Mouse (Mus musculus) CH12.LX (cell line): ENCODE results near the gene Gm10031. TPM values are rescaled to one million over a fixed set of nuclear protein-coding genes. Genes with fewer than 3 reads are reported as not detected.

Experiments
- DNase-seq: peaks from one replicate; pipeline ENCODE4 v3.0.0-alpha.2; 2013; ENCODE audit errors: extremely low read depth
- H3K27ac ChIP-seq: 2 replicates; pipeline ENCODE4 v1.5.1; 2012; ENCODE audit warnings: low read depth, mild to moderate bottlenecking, control low read depth, moderate library complexity; ENCODE audit not compliant: insufficient read depth
- H3K27me3 ChIP-seq: replicated peaks from 2 replicates; pipeline ENCODE3; 2012; ENCODE audit warnings: inconsistent platforms
- H3K36me3 ChIP-seq, 2 experiments: replicated peaks in 1 of 2; 2 replicates each; pipeline versions ENCODE3 to v1.6.1; 2012; ENCODE audit warnings: inconsistent platforms in 1 of 2, low read length in 1 of 2, mild to moderate bottlenecking in 1 of 2, mixed read lengths in 1 of 2, moderate library complexity in 1 of 2; ENCODE audit not compliant: control insufficient read depth in 1 of 2, insufficient read depth in 1 of 2
- H3K4me1 ChIP-seq, 2 experiments: 2 replicates each; pipeline ENCODE4 v1.6.1; 2012; ENCODE audit warnings: inconsistent platforms in 1 of 2, moderate library complexity in 1 of 2; ENCODE audit not compliant: insufficient read depth in 2 of 2, control insufficient read depth in 1 of 2
- H3K4me2 ChIP-seq: 2 replicates; pipeline ENCODE4 v1.6.1; 2012; ENCODE audit warnings: low read depth, mild to moderate bottlenecking, control low read depth; ENCODE audit not compliant: poor library complexity, insufficient read depth, severe bottlenecking
- H3K4me3 ChIP-seq, 3 experiments: fragments of 150-350 bp in 1 of 3; sonication (generic) in 1 of 3; replicated peaks in 1 of 3; 2 replicates each; pipeline versions ENCODE3 to v1.5.1; 2011 to 2012; ENCODE audit warnings: low read depth in 2 of 3, low read length in 2 of 3, mild to moderate bottlenecking in 2 of 3, moderate library complexity in 2 of 3, control low read depth in 1 of 3, improper control_type of control experiment in 1 of 3, inconsistent platforms in 1 of 3, mixed read lengths in 1 of 3; ENCODE audit not compliant: poor library complexity in 1 of 3
- H3K79me2 ChIP-seq: replicated peaks from 2 replicates; pipeline ENCODE4 v1.6.1; 2012; ENCODE audit warnings: mild to moderate bottlenecking, moderate library complexity; ENCODE audit not compliant: control insufficient read depth, poor library complexity, insufficient read depth, severe bottlenecking; ENCODE audit errors: extremely low read depth
- H3K9ac ChIP-seq: 2 replicates; pipeline ENCODE4 v1.6.1; 2012; ENCODE audit warnings: low read depth, mild to moderate bottlenecking, control low read depth, moderate library complexity; ENCODE audit not compliant: insufficient read depth
- H3K9me3 ChIP-seq: replicated peaks from 2 replicates; pipeline ENCODE3; 2012; ENCODE audit warnings: low read length, inconsistent platforms, mixed read lengths
- BHLHE40 ChIP-seq: IDR thresholded peaks from 2 replicates; pipeline ENCODE4 v1.6.1; 2011; ENCODE audit warnings: mild to moderate bottlenecking, low read depth, low read length, improper control_type of control experiment
- CTCF ChIP-seq, 2 experiments: IDR thresholded peaks in 1 of 2; conservative IDR thresholded peaks in 1 of 2; 2 replicates each; pipeline ENCODE4 v1.5.1; 2011 to 2012; ENCODE audit warnings: low read depth in 2 of 2, low read length in 2 of 2, improper control_type of control experiment in 1 of 2, inconsistent platforms in 1 of 2, mild to moderate bottlenecking in 1 of 2, moderate library complexity in 1 of 2
- ELF1 ChIP-seq: IDR thresholded peaks from 2 replicates; pipeline ENCODE4 v1.6.1; 2014; ENCODE audit warnings: low read depth, mild to moderate bottlenecking, inconsistent platforms, low read length, improper control_type of control experiment
- HCFC1 ChIP-seq: IDR thresholded peaks from 2 replicates; pipeline ENCODE4 v1.6.1; 2012; ENCODE audit warnings: low read depth, mild to moderate bottlenecking, inconsistent platforms, low read length, improper control_type of control experiment
- JUN ChIP-seq: IDR thresholded peaks from 2 replicates; pipeline ENCODE4 v1.6.1; 2011; ENCODE audit warnings: low read depth, mild to moderate bottlenecking, low read length, improper control_type of control experiment, moderate library complexity; ENCODE audit not compliant: insufficient read depth
- MAX ChIP-seq: IDR thresholded peaks from 2 replicates; pipeline ENCODE4 v1.6.1; 2011; ENCODE audit warnings: low read length, improper control_type of control experiment
- MAZ ChIP-seq: IDR thresholded peaks from 2 replicates; pipeline ENCODE4 v1.6.1; 2012; ENCODE audit warnings: low read depth, mild to moderate bottlenecking, inconsistent platforms, low read length, improper control_type of control experiment, moderate library complexity
- MEF2A ChIP-seq: IDR thresholded peaks from 2 replicates; pipeline ENCODE4 v1.6.1; 2014; ENCODE audit warnings: low read depth, mild to moderate bottlenecking, inconsistent platforms, low read length, improper control_type of control experiment, borderline replicate concordance
- RAD21 ChIP-seq: IDR thresholded peaks from 2 replicates; pipeline ENCODE4 v1.6.1; 2011; ENCODE audit warnings: low read depth, mild to moderate bottlenecking, low read length, improper control_type of control experiment, moderate library complexity
- SIN3A ChIP-seq: IDR thresholded peaks from 2 replicates; pipeline ENCODE4 v1.6.1; 2012; ENCODE audit warnings: low read length, improper control_type of control experiment, inconsistent platforms
- SMC3 ChIP-seq: IDR thresholded peaks from 2 replicates; pipeline ENCODE4 v1.6.1; 2011; ENCODE audit warnings: low read depth, low read length, improper control_type of control experiment
- TCF12 ChIP-seq: IDR thresholded peaks from 2 replicates; pipeline ENCODE4 v1.6.1; 2014; ENCODE audit warnings: low read depth, mild to moderate bottlenecking, inconsistent platforms, low read length, improper control_type of control experiment
- UBTF ChIP-seq: IDR thresholded peaks from 2 replicates; pipeline ENCODE4 v1.6.1; 2012; ENCODE audit warnings: low read depth, mild to moderate bottlenecking, inconsistent platforms, low read length, improper control_type of control experiment, moderate library complexity
- USF1 ChIP-seq: IDR thresholded peaks from 2 replicates; pipeline ENCODE4 v1.6.1; 2014; ENCODE audit warnings: low read depth, mild to moderate bottlenecking, inconsistent platforms, low read length, improper control_type of control experiment
- USF2 ChIP-seq: conservative IDR thresholded peaks from 2 replicates; pipeline ENCODE4 v1.6.1; 2011; ENCODE audit warnings: low read depth, low read length, improper control_type of control experiment
- ZKSCAN1 ChIP-seq: IDR thresholded peaks from 2 replicates; pipeline ENCODE4 v1.6.1; 2012; ENCODE audit warnings: low read depth, inconsistent platforms, low read length, improper control_type of control experiment, borderline replicate concordance
- ZNF384 ChIP-seq: IDR thresholded peaks from 2 replicates; pipeline ENCODE4 v1.6.1; 2012; ENCODE audit warnings: low read depth, low read length, improper control_type of control experiment, inconsistent platforms
- dilution Hi-C: fragments of 300-500 bp; cut with MboI; formaldehyde crosslinking; loops from 2 replicates; pipeline ENCODE4 v1.14.3; 2020; ENCODE audit warnings: low sequenced_read_pairs; ENCODE audit not compliant: extremely low pct_unique_long_range_greater_than_20kb, extremely low pct_ligation_motif_present
- in situ Hi-C: fragments of 300-500 bp; cut with MboI; formaldehyde crosslinking; loops from 3 replicates; pipeline ENCODE4 v1.14.3; 2019; ENCODE audit warnings: low sequenced_read_pairs, low pct_ligation_motif_present, low pct_unique_long_range_greater_than_20kb, mixed read lengths
- polyA plus RNA-seq: library from polyadenylated mRNA; unstranded; fragments of >175 nt; gene quantifications from 2 replicates; pipeline ENCODE4 v1.2.1, GENCODE M21; 2012; ENCODE audit warnings: low read depth; ENCODE audit not compliant: insufficient read length
- total RNA-seq, 2 experiments: library from RNA; depleted of rRNA; stranded (reverse); fragments of 300-350 nt in 1 of 2; fragments of >200 nt in 1 of 2; gene quantifications; 2 replicates each; pipeline ENCODE4 v1.2.3; 2012 to 2014

The Gm10031 gene
- total and polyA plus RNA-seq, 3 experiments: 15.2 to 44.8 (median 22.8) TPM

DNA sequence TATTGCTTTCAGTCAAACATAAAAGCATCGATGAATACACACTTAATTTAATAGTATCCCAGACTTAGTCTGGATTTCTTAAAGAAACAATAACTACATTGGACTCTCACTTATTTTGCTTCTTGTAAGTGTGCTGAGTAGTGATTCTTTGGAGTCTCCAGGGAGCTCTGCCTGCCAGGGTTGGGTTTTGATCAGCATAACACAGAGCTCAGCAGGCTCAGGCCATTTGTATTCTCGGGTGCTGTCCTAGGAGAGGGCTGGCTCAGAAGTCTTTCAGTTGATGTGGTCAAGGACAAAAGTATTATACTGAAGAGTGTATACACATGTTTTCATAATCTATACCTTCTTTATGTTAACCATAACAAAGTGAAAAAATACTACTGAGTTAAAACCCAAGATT is 41.5 kb downstream of the Gm10031 start:
- in situ Hi-C loops: no loop called here
- Histone ChIP-seq H3K4me1 (peaks cover 0 to 26% of the 10 kb centered on the region in 2 experiments; a peak in 2 of 4 replicates), H3K4me3 (no peak overlapping the region), H3K9ac (no peak overlapping the region), H3K27me3 (no peaks in the 10 kb centered on the region), H3K4me2 (no peak overlapping the region), H3K9me3 (no peaks in the 10 kb centered on the region), H3K27ac (no peak overlapping the region), H3K79me2 (peaks cover 30% of the 10 kb centered on the region), H3K36me3 (peaks cover 0 to 27% of the 10 kb centered on the region in 2 experiments)
- dilution Hi-C loops: no loop called here
- DNase-seq: no peak
- no peak for TF ChIP-seq USF1
- no peak for TF ChIP-seq USF2
- no peak for TF ChIP-seq HCFC1
- TF ChIP-seq MEF2A: no peak
- no peak for TF ChIP-seq SMC3
- no peak for TF ChIP-seq MAX
- TF ChIP-seq BHLHE40: no peak
- no peak for TF ChIP-seq TCF12
- TF ChIP-seq JUN: no peak
- no peak for TF ChIP-seq UBTF
- TF ChIP-seq SIN3A: no peak
- TF ChIP-seq CTCF (conservative IDR thresholded peaks at IDR 0.05 in 1 of 2, IDR thresholded peaks at IDR 0.05 in 1 of 2; ENCODE audit: low read depth in 2 of 2, low read length in 2 of 2): no peak

DNA sequence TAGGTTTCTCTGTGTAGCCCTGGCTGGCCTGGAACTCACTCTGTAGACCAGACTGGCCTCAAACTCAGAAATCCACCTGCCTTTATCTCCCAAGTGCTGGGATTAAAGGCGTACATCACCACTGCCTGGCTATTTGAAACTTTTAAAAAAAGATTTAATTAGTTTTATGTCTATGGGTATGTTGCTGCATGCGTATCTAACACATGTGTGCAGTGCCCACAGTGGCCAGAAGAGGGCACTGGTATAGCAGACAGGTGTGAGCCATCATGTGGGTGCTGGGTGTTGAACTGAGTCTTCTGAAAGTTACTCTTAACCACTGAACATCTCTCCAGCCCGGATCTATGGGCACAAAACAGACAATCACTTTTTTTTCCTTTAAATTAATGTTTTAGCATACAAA is 42.3 kb downstream of the Gm10031 start:
- TF ChIP-seq RAD21 (no peak), CTCF (conservative IDR thresholded peaks at IDR 0.05 in 1 of 2, IDR thresholded peaks at IDR 0.05 in 1 of 2; ENCODE audit: low read depth in 2 of 2, low read length in 2 of 2) (peak in 1 of 2 experiments; percentile 36; a peak in 2 of 4 replicates)
- peaks cover 0 to 21% of the 10 kb centered on the region in 2 experiments; a peak in 1 of 4 replicates for H3K4me1 ChIP-seq
- peaks cover 0 to 24% of the 10 kb centered on the region in 2 experiments for H3K36me3 ChIP-seq
- H3K79me2 ChIP-seq: peaks cover 33% of the 10 kb centered on the region
- in situ Hi-C loops (no loop called here), dilution Hi-C loops (no loop called here)
- H3K27me3 ChIP-seq: no peaks in the 10 kb centered on the region
- H3K27ac ChIP-seq: no peak overlapping the region
- no peak overlapping the region for H3K4me2 ChIP-seq
- H3K4me3 ChIP-seq: no peak overlapping the region
- DNase-seq: peak; percentile 37
- H3K9me3 ChIP-seq: no peaks in the 10 kb centered on the region
- H3K9ac ChIP-seq: no peak overlapping the region

GRCm38 (mm10) chr1:156569615-156570014 is 45.8 kb downstream of the Gm10031 start:
- Histone ChIP-seq H3K79me2 (peaks cover 15% of the 10 kb centered on the region; the same call in 1 of the 2 replicates), H3K4me1 (peaks cover 0 to 35% of the 10 kb centered on the region in 2 experiments; a peak in 2 of 4 replicates), H3K9me3 (no peaks in the 10 kb centered on the region), H3K27me3 (no peaks in the 10 kb centered on the region), H3K4me3 (no peak overlapping the region), H3K9ac (no peak overlapping the region), H3K4me2 (no peak overlapping the region), H3K27ac (no peak overlapping the region)
- DNase-seq: no peak
- dilution Hi-C loops (no loop called here), in situ Hi-C loops (no loop called here)
- no peak for TF ChIP-seq ZKSCAN1
- no peak for TF ChIP-seq CTCF (conservative IDR thresholded peaks at IDR 0.05 in 1 of 2, IDR thresholded peaks at IDR 0.05 in 1 of 2; ENCODE audit: low read depth in 2 of 2, low read length in 2 of 2)
- no peak for TF ChIP-seq ELF1
- TF ChIP-seq MAZ: no peak
- TF ChIP-seq RAD21: no peak
- no peak for TF ChIP-seq ZNF384
- TF ChIP-seq BHLHE40: no peak
- TF ChIP-seq, all 38 proteins: peak for 0
- peaks cover 0 to 18% of the 10 kb centered on the region in 2 experiments for H3K36me3 ChIP-seq
